Mouse (Mus musculus) embryo, embryonic 9.5 days (tissue): ENCODE results near the gene Flvcr2.

ENCODE experiments used
- DNase-seq: peaks from one replicate; pipeline ENCODE4 v3.0.0-alpha.2; 2017; ENCODE audit errors: extremely low spot score

Gene Flvcr2

DNA sequence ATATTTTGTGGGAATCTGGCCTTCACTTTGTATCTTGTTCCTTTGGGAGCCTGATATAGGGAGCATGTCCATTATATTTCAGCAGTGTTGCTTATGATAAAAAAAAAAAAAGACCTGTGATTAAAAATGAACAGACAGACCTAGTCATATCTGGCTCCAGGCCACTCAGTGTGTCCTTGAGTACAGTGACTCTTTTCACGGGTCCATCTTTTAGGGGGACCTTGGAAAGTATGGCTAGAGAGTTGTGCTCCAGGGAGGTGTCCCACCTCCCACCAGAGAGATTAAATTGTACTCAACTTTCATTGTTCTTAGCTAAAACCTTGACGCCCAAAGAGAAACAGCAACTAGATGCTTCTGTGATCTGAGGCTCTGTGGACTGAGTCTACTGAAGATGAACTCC lies 47.8 kb downstream of the Flvcr2 start:
- DNase-seq = no peak

GRCm38 (mm10) chr12:85795551-85795950 lies 49.2 kb downstream of the Flvcr2 start:
- DNase-seq = no peak

- no peak for DNase-seq
Measured at GRCm38 (mm10) chr12:85800031-85800430, 53.7 kb downstream of the Flvcr2 start.

DNA sequence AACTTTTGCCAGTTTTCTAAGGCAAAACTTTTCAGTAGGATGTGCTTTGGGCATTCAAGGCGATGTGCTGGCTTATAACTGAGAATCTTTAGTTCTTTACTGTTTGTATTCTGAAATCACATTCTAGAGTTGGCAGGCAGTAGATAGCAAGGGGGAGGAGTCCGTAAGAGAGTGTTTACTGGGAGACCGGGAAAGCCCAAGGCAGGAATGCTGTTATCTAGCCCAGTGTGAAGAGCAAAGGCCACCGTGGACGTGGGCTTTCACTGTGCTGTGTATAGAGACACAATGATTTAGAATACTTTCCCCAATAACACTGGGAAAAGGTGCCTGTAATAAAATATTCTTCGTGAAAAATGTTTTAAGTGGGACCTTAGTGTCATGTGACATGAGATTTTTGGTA lies 63.4 kb downstream of the Flvcr2 start:
- DNase-seq = no peak

DNA sequence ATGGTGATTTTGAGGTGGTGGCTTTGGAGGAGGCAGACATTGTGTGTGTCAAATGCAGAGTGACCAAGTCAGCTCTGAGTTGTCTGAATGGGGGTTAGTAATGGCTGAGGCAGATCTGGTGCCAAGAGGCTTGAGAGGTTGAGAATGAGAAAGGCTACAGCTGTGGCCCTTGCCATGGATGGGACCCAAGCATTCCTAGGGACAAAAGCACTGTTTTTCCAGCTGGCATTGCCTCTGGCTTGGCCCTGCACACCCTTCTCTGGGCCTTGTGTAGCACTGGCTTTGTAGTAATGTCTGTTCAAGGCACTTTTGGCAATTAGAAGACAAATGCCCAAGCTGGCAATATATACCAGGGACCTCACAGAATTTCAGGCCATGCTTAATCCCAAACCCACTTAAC lies 64.6 kb downstream of the Flvcr2 start:
- DNase-seq = no peak

GRCm38 (mm10) chr12:85811676-85812075 lies 65.3 kb downstream of the Flvcr2 start:
- no peak for DNase-seq

GRCm38 (mm10) chr12:85813599-85813998 lies 67.3 kb downstream of the Flvcr2 start:
- no peak for DNase-seq

DNA sequence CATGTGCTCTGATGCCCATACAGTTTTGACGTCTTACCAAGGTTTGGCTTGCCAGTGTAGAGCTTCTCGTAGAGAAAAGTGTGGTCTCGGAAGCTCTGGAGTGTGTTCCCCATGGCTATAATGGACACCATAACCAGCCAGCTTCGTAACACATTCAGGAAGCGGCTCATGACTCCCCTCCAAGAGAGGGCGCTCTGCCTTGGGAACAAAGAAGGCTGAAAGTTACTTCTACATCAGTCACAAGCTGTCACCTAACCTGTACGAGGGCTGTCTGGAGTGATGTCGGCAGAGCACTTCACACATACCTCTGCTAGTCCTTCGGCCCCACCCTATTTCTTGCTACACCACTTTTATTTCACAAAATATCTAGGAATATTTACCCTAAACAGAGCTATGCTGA lies 75.7 kb downstream of the Flvcr2 start:
- no peak for DNase-seq

DNA sequence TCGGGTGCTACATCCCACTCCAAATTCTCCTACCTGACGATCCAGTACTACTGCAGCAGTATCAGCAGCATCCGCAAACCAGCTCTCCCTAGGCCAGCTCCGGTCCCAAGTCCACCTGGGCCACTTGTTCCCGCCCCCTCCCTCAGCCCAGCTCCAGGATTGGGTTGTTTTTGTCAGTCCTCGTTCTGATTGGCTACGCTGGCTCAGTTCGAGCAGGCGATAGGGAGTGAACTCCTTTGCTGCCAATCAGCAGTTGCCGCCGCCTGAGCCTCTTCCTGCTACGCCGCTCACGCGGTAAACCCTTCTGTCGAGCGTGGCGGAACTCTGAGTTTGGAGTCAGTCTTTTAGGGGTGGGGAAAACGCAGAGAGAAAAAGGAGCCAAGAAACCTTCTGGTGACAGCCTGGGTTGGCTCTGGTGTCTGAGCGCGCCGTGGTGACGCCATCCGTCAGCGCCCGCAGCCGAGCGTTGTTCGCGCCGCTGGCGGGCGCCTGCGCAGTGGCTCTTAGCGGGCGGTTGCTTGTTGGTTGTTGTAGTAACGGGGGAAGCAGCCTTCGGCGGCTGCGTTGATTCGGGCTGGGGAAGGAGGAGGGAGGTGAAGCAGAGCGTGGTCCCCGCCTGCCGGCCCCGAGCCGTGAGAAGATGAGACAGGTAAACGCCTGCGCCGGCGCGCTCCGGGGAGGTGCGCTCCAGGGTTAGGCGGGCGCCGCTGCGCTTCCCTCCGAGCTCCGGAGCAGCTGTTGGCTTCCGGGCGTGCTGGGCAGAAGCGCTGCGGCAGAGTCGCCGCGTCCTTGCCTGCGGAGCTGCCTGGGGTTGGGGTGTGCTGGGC lies 78.3 kb downstream of the Flvcr2 start, which contains the start of the genes Erg28 and Ttll5:
Gene Erg28 (minus strand): TSS at position 113 of the 827 bp plus-strand sequence.
Gene Ttll5 (plus strand): TSS at position 222 of the 827 bp plus-strand sequence.
- peak; percentile 96 for DNase-seq

DNA sequence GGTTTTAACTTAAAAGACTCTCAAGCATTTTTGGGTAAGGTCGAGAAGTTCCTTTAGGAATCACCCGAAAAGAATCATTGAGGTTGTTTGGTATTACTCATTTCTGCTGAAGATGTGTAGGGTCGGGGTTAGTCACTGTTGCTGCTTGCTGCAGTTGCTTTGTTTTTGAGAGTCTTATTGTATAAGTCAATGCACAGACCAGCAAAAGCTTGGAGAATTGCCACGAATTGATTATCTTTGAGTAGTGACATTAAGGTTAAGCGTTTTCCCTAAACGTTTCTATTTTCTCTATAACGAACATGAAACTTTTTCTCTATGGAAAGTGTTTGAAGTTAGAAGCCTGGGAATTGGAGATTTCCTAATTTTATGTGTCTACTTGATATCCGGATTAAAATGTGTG lies 79.0 kb downstream of the Flvcr2 start:
- no peak for DNase-seq

GRCm38 (mm10) chr12:85825822-85826221 lies 79.5 kb downstream of the Flvcr2 start:
- no peak for DNase-seq

DNA sequence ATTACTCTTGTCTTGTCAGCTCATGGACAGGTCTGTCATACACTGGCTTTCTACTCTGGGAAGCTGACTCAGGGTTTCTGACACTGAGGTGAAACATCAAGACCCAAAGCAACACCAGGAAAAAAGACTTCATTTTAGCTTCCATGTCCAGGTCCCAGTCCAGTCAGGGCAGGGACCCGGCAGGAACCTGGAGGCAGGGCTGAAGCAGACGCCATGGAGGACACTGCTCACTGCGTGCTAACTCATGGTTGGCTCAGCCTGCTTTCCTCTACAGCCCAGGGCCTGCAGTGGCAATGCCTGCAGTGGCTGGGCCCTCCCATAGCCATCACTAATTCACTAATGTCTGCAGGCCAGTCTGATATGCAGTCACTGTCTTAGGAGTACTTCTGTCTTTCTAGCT lies 82.5 kb downstream of the Flvcr2 start:
- no peak for DNase-seq

DNA sequence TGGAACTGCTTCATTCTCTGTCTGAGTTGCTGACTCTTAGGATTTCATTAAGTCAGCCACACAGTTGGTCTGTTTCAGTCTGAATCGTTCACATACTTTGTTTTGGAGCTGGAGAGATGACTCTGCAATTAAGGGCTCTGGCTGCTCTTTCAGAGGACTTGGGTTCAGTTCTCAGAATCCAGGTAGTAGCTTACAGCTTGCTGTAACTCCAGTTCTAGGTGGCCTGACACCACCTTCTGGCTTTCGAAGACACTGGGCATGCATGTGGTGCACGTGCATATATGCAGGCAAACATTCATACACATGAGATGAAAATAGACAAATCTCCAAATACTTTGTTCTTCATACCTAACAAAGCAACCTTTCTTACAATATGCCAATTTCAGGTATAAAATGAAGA lies 83.5 kb downstream of the Flvcr2 start:
- DNase-seq = no peak

- no peak for DNase-seq
Measured at GRCm38 (mm10) chr12:85830691-85831090, 84.4 kb downstream of the Flvcr2 start.

DNA sequence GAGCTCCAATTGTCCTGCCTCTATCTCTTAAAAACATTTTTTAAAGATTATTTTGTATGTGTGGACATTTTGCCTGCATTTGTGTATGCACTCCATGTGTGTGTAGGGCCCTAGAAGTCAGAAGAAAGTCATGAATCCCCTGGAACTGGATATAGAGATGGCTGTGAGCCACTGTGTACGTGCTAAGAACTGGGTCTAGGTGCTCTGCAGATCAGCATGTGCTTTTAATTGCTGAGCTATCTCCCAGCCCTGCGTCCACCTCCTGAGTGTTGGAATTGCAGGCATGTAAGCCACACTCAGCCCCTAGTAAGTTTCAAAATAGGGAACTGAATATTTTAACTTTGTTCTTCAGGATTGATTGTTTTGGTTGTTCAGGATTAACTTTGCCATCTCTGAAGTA lies 88.2 kb downstream of the Flvcr2 start:
- DNase-seq = no peak

GRCm38 (mm10) chr12:85837765-85838164 lies 91.4 kb downstream of the Flvcr2 start:
- no peak for DNase-seq

DNA sequence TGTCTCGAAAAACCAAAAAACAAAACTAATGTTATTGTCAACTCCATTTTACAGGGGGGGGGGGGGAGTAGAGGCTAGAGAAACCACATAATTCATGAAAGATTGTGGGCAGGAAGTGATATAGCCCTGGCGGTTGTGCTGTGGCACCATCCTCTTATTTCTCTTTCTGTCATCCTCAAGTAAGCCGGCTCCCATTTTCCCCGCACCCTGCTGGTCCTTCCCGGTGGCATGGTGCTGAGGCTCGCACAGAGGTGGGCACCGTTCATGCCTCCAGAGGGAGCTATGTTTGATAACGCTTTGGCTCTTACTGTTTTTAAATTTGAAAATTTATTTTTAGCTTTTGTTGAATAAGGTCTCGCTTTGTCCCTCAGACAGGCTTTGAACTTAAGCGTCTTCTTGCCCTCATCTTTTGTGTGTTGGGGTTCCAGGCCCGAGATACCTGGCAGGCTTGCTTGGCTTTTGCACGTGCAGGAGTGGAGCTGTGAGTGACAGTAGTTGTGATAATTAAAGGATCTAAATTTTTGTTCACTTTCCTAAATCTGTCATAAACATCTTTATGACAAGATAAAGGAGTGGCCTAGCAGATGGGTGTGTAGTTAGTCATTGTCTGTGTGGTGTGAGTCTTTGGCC lies 93.1 kb downstream of the Flvcr2 start:
- DNase-seq = no peak

DNA sequence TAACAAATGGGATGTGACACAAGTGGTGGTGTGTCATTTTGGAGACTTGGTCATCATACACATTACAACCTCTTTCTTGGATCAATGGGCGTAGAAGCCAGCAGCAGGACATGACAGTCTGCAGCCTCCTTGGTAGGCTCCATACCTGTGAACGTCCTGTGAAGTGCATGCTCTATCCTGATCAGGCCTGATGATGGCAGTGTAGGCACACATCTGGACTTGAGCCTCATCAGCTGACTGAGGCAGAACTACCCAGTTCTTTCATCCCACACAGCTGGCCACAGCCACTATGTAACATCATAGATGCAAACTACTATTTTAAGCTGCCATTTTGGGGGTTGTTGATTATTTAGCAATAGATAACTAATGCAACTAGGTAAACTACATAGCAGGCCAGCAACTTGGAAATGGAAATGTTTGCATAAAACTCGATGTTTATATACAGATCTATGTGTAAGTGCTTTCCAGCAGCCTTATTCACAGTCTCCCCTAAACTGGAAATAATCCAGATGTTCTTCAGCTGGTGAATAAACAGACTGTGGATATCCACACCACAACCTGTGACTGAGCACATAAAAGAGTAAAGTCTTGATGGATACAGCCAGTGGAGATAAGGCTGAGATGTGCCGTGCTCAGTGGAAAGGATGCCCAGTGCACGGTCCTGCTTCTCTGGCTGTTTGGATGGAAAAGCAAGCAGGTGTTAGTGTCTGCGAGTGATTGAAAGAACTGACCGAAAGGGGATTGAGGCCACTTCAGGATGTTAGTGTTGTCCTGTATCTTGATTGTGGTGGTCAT lies 102.0 kb downstream of the Flvcr2 start:
- DNase-seq = no peak

DNA sequence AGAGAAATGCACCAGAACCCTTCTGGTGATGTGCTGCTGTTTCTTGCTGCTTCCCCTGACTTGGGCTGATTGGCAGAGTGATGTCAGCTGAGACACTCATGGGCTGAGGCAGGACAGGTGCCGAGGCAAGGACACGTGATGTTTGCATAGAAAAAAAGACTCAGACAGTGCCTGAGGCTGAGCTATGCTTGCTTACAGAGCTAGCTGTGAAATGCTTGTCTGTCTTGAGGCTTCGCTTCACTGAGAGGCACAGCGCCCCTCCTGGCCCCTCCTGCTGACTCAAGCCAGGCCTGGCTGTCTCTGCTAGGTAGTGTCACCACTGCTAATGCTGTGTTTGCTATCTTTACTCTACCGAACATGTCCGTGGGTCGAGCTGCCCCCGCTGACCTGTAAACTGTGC lies 104.3 kb downstream of the Flvcr2 start:
- DNase-seq = no peak

DNA sequence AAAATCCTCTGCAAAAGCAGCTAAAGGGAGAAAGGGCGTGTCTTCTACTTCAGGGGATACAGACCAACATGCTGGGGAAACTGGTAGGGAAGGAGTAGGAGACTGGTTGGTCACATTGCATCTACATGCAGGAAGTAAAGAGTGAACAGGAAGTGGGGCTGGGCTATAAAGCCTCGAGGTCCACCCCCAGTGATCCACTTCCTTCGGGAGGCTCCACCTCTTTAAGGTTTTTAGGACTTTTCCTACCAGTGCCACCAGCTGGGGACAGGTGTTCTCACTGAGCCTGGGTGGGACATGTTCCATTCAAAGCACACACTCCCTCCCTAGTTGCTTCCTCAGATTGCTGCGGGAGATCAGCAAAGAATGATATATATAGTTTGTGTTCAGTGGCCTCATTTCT lies 107.5 kb downstream of the Flvcr2 start:
- no peak for DNase-seq

- no peak for DNase-seq
Measured at GRCm38 (mm10) chr12:85854271-85854670, 107.9 kb downstream of the Flvcr2 start.

DNA sequence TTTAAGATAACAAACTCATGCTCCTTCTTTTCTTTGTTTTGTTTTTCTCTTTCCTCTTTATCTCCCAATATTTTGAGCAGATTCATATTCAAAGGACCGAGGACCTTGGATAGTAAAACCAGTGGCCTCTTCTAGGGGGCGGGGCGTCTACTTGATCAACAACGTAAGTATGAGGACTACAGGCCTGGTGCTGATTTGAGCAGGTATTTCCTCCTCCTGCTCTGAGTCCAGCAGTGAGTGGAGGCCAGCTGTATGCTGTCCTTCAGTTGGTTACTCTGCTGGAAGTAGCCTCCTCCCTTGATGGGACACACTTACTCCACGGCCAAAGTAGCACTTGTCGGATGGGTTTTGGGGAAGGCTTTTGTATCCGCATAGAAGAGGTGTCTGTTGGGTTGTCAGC lies 111.0 kb downstream of the Flvcr2 start:
- no peak for DNase-seq

DNA sequence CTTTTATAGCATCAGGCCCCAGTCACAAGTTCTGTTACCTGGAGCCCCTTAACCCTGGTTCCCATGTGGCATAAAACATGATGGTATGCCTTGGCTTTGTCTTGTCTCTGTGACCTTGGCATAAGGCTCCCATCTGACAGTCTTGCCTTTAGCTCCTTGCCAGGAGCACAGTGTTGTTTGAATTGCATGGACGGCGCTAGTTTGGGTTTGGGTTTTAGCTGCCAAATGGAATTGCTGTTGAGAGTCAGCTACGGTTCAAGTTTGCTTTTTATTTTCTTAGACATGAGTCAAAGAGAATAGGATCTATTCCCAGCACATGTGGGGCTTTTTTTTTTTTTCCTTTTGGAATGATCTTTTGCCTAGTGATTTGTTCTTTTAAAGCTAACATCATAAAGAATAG lies 112.8 kb downstream of the Flvcr2 start:
- DNase-seq = no peak
